Mouse (Mus musculus): ENCODE results near the gene Gm20532. TPM values are rescaled to one million over a fixed set of nuclear protein-coding genes. Genes with fewer than 3 reads are reported as not detected.

The Gm20532 gene
- polyA plus RNA-seq, 1 experiment: not detected

GRCm38 (mm10) chr2:26550777-26551176 lies 35.7 kb upstream of the Gm20532 start:
- TF ChIP-seq CTCF (IDR thresholded peaks at IDR 0.05; ENCODE audit: borderline replicate concordance, insufficient read depth, low read length): no peak
- TF ChIP-seq POLR2A (IDR thresholded peaks at IDR 0.05; ENCODE audit: low read depth, low read length): no peak
- H3K4me1 ChIP-seq (ENCODE audit: control insufficient read depth, insufficient read depth, low read length): 0 out of 2 replicates have a peak, but pooled peaks cover 2% of the 10 kb centered on the region
- no peak overlapping the region for H3K27ac ChIP-seq (ENCODE audit: insufficient read depth, low read length)
- H3K4me3 ChIP-seq (ENCODE audit: insufficient read depth, low read length): no peak overlapping the region

DNA sequence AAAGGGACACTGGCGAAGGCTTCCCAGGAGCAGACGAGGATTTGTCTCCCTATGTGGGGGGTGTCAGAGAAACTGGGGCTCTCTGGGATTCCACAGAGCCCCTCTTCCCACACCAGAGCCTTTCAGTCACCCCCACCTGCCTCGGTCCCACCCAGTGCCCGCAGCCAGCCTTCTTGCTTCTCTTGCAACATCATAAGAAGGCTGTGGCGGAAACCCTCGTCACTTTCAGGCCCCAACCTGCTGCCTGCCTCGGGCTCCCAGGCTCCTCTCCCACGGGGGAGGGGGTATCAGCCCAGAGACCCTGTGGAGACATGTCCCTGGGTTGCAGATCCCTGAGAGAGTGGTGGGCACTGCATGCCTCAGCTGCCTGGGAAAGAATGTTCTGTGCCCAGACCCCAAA lies 35.0 kb upstream of the Gm20532 start:
- Histone ChIP-seq H3K4me1 (ENCODE audit: control insufficient read depth, insufficient read depth, low read length) (0 out of 2 replicates have a peak, but pooled peaks cover 7% of the 10 kb centered on the region), H3K27ac (ENCODE audit: insufficient read depth, low read length) (no peak overlapping the region), H3K4me3 (ENCODE audit: insufficient read depth, low read length) (no peak overlapping the region)
- no peak for TF ChIP-seq POLR2A (IDR thresholded peaks at IDR 0.05; ENCODE audit: low read depth, low read length)
- TF ChIP-seq CTCF (IDR thresholded peaks at IDR 0.05; ENCODE audit: borderline replicate concordance, insufficient read depth, low read length): no peak

- Histone ChIP-seq H3K27ac (ENCODE audit: insufficient read depth, low read length) (no peak overlapping the region), H3K4me1 (ENCODE audit: control insufficient read depth, insufficient read depth, low read length) (0 out of 2 replicates have a peak, but pooled peaks cover 10% of the 10 kb centered on the region), H3K4me3 (ENCODE audit: insufficient read depth, low read length) (no peak overlapping the region)
- TF ChIP-seq CTCF (IDR thresholded peaks at IDR 0.05; ENCODE audit: borderline replicate concordance, insufficient read depth, low read length): no peak
- no peak for TF ChIP-seq POLR2A (IDR thresholded peaks at IDR 0.05; ENCODE audit: low read depth, low read length)
Measured at GRCm38 (mm10) chr2:26552066-26552465, 34.4 kb upstream of the Gm20532 start.

- Histone ChIP-seq H3K27ac (ENCODE audit: insufficient read depth, low read length) (no peak overlapping the region), H3K4me3 (ENCODE audit: insufficient read depth, low read length) (no peak overlapping the region), H3K4me1 (ENCODE audit: control insufficient read depth, insufficient read depth, low read length) (0 out of 2 replicates have a peak, but pooled peaks cover 10% of the 10 kb centered on the region)
- TF ChIP-seq CTCF (IDR thresholded peaks at IDR 0.05; ENCODE audit: borderline replicate concordance, insufficient read depth, low read length) (no peak), POLR2A (IDR thresholded peaks at IDR 0.05; ENCODE audit: low read depth, low read length) (no peak)
Measured at GRCm38 (mm10) chr2:26553904-26554303, 32.5 kb upstream of the Gm20532 start.

DNA sequence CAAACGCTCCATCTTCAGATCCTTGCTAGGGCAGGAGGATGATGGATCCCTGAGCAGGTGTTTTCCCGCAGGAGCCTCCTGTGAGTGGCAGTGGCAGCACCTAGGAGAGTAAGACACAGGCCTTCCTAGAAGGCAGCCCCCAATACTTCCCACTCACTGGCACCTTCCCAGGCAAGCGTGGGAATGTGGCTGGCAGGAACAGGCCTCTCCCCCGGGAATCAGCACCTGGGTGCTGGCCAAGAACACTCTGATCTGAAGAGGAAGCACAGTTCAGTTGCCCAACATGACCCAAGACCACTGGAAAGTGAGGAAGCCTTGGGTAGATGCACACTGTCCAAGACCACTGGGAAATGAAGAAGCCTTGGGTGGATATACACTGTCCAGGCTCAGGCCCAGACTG lies 31.4 kb upstream of the Gm20532 start:
- TF ChIP-seq POLR2A (IDR thresholded peaks at IDR 0.05; ENCODE audit: low read depth, low read length): no peak
- no peak for TF ChIP-seq CTCF (IDR thresholded peaks at IDR 0.05; ENCODE audit: borderline replicate concordance, insufficient read depth, low read length)
- Histone ChIP-seq H3K27ac (ENCODE audit: insufficient read depth, low read length) (no peak overlapping the region), H3K4me3 (ENCODE audit: insufficient read depth, low read length) (no peak overlapping the region), H3K4me1 (ENCODE audit: control insufficient read depth, insufficient read depth, low read length) (0 out of 2 replicates have a peak, but pooled peaks cover 10% of the 10 kb centered on the region)

- no peak for TF ChIP-seq CTCF (IDR thresholded peaks at IDR 0.05; ENCODE audit: borderline replicate concordance, insufficient read depth, low read length)
- no peak for TF ChIP-seq POLR2A (IDR thresholded peaks at IDR 0.05; ENCODE audit: low read depth, low read length)
- no peak overlapping the region for H3K27ac ChIP-seq (ENCODE audit: insufficient read depth, low read length)
- 0 out of 2 replicates have a peak, but pooled peaks cover 10% of the 10 kb centered on the region for H3K4me1 ChIP-seq (ENCODE audit: control insufficient read depth, insufficient read depth, low read length)
Measured at GRCm38 (mm10) chr2:26556535-26556993, 29.9 kb upstream of the Gm20532 start.

GRCm38 (mm10) chr2:26560506-26560905 lies 25.9 kb upstream of the Gm20532 start:
- H3K4me1 ChIP-seq (ENCODE audit: control insufficient read depth, insufficient read depth, low read length): 0 out of 2 replicates have a peak, but pooled peaks cover 10% of the 10 kb centered on the region
- no peak overlapping the region for H3K27ac ChIP-seq (ENCODE audit: insufficient read depth, low read length)
- TF ChIP-seq POLR2A (IDR thresholded peaks at IDR 0.05; ENCODE audit: low read depth, low read length) (no peak), CTCF (IDR thresholded peaks at IDR 0.05; ENCODE audit: borderline replicate concordance, insufficient read depth, low read length) (no peak)

More at GRCm38 (mm10) chr2:26556535-26556993, 29.9 kb upstream of the Gm20532 start:
- H3K4me3 ChIP-seq (ENCODE audit: insufficient read depth, low read length): no peak overlapping the region

DNA sequence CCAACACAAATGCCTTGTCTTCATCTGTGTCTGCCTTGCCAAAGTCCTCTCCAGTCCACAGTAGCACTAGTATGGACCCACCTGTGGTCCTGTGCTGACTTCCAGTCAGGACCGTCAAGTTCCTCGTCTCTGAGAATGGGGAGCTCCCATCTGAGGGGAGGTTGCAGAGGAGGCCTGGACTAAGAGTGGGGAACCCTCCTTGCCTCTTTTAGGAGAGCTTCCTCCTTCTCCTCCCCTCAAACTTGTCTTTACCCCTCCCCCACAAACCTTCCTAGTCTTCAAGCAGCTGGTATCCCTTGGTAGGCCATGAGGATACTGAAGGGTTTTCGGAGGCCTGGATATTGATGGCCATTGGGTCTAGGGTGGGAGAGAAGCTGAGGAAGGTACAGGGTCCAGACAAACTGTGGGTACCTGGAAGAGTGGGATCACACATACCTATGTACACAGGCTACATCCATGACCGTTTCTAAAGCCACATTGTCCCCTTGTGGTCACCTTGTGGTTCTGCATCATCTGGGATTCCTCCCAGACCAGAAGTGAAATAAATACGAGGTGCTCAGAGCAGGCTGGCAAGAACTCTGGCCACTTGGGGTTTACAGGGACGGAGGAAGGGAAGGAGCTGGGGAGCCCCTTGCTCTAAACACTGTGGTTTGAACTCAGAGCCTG lies 25.0 kb upstream of the Gm20532 start:
- H3K27ac ChIP-seq (ENCODE audit: insufficient read depth, low read length): no peak overlapping the region
- 0 out of 2 replicates have a peak, but pooled peaks cover 2% of the 10 kb centered on the region for H3K4me1 ChIP-seq (ENCODE audit: control insufficient read depth, insufficient read depth, low read length)
- H3K4me3 ChIP-seq (ENCODE audit: insufficient read depth, low read length): no peak overlapping the region
- TF ChIP-seq POLR2A (IDR thresholded peaks at IDR 0.05; ENCODE audit: low read depth, low read length) (no peak), CTCF (IDR thresholded peaks at IDR 0.05; ENCODE audit: borderline replicate concordance, insufficient read depth, low read length) (peak; percentile 31; the same call in 1 of the 2 replicates)

More at GRCm38 (mm10) chr2:26560506-26560905, 25.9 kb upstream of the Gm20532 start:
- H3K4me3 ChIP-seq (ENCODE audit: insufficient read depth, low read length): no peak overlapping the region

- H3K4me3 ChIP-seq (ENCODE audit: insufficient read depth, low read length): no peak overlapping the region
- H3K4me1 ChIP-seq (ENCODE audit: control insufficient read depth, insufficient read depth, low read length): no peaks in the 10 kb centered on the region
- TF ChIP-seq POLR2A (IDR thresholded peaks at IDR 0.05; ENCODE audit: low read depth, low read length): no peak
- peak; percentile 75 for TF ChIP-seq CTCF (IDR thresholded peaks at IDR 0.05; ENCODE audit: borderline replicate concordance, insufficient read depth, low read length)
- no peak overlapping the region for H3K27ac ChIP-seq (ENCODE audit: insufficient read depth, low read length)
Measured at GRCm38 (mm10) chr2:26566221-26566620, 20.2 kb upstream of the Gm20532 start.

- H3K4me3 ChIP-seq (ENCODE audit: insufficient read depth, low read length): no peak overlapping the region
- H3K4me1 ChIP-seq (ENCODE audit: control insufficient read depth, insufficient read depth, low read length): no peaks in the 10 kb centered on the region
- no peak overlapping the region for H3K27ac ChIP-seq (ENCODE audit: insufficient read depth, low read length)
- TF ChIP-seq CTCF (IDR thresholded peaks at IDR 0.05; ENCODE audit: borderline replicate concordance, insufficient read depth, low read length) (peak; percentile 26; the same call in 1 of the 2 replicates), POLR2A (IDR thresholded peaks at IDR 0.05; ENCODE audit: low read depth, low read length) (no peak)
Measured at GRCm38 (mm10) chr2:26570034-26570433, 16.4 kb upstream of the Gm20532 start.

Data from embryonic fibroblast, embryonic 13.5 days (primary cell).